Mouse (Mus musculus) left cerebral cortex, postnatal 36 days (tissue): ENCODE results near the gene Mcu. TPM values are rescaled to one million over a fixed set of nuclear protein-coding genes. Genes with fewer than 3 reads are reported as not detected.

ENCODE experiments used
- DNase-seq, 2 experiments: peaks; one replicate each; pipeline ENCODE4 v3.0.0; 2021 to 2022; ENCODE audit warnings: low spot score in 2 of 2, mixed read lengths in 1 of 2
- intact Hi-C: fragments of 180-260 bp; cut with DNase I; formaldehyde crosslinking; loops from one replicate; pipeline ENCODE4 v1.15.1; 2025
- total RNA-seq, 2 experiments: library from RNA; stranded (reverse); gene quantifications; 2 replicates each; pipeline ENCODE4 v1.2.3; 2021

The Mcu gene
- total RNA-seq = 10 to 100 TPM; 34.5 to 36.5 TPM

- DNase-seq = peak; percentile 93 to 95
- intact Hi-C loops = loop anchor here (5.0 to 10.0 kb wide), 2 partner anchors 124 to 248 kb away; no protein-coding TSS in a partner anchor
Measured at GRCm38 (mm10) chr10:59616522-59616921, at the start of gene Mcu. TSS of gene Mcu (minus strand) at chr10:59616692.

- intact Hi-C loops = no loop called here
- DNase-seq = peak; percentile 6 to 8
Measured at GRCm38 (mm10) chr10:59665503-59666291, 49.2 kb upstream of the Mcu start.

- no peak for DNase-seq
- intact Hi-C loops = no loop called here
Measured at GRCm38 (mm10) chr10:59664765-59665164, 48.3 kb upstream of the Mcu start.

GRCm38 (mm10) chr10:59656799-59657198 is 40.3 kb upstream of the Mcu start:
- no peak for DNase-seq
- intact Hi-C loops = no loop called here

GRCm38 (mm10) chr10:59646821-59647378 is 30.4 kb upstream of the Mcu start:
- no peak for DNase-seq
- intact Hi-C loops = loop anchor here (5.0 kb wide), 1 partner anchor 40 kb away; no protein-coding TSS in a partner anchor

- no peak for DNase-seq
- intact Hi-C loops = loop anchor here (5.0 kb wide), 1 partner anchor 42 kb away; no protein-coding TSS in a partner anchor
Measured at GRCm38 (mm10) chr10:59645153-59645552, 28.7 kb upstream of the Mcu start.

GRCm38 (mm10) chr10:59644710-59645109 is 28.2 kb upstream of the Mcu start:
- DNase-seq = no peak
- intact Hi-C loops = loop anchor here (5.0 kb wide), 1 partner anchor 43 kb away; no protein-coding TSS in a partner anchor

- intact Hi-C loops = no loop called here
- DNase-seq = no peak
Measured at GRCm38 (mm10) chr10:59643645-59644044, 27.2 kb upstream of the Mcu start.

GRCm38 (mm10) chr10:59642659-59643377 is 26.3 kb upstream of the Mcu start:
- intact Hi-C loops = no loop called here
- no peak for DNase-seq

GRCm38 (mm10) chr10:59638576-59638975 is 22.1 kb upstream of the Mcu start:
- DNase-seq = no peak
- intact Hi-C loops = no loop called here

- intact Hi-C loops = no loop called here
- DNase-seq = no peak
Measured at GRCm38 (mm10) chr10:59637596-59638124, 21.2 kb upstream of the Mcu start.

- DNase-seq = no peak
- intact Hi-C loops = no loop called here
Measured at GRCm38 (mm10) chr10:59636751-59637533, 20.4 kb upstream of the Mcu start.

- intact Hi-C loops = no loop called here
Measured at GRCm38 (mm10) chr10:59636048-59636447, 19.6 kb upstream of the Mcu start.

GRCm38 (mm10) chr10:59629506-59629782 is 13.0 kb upstream of the Mcu start:
- no peak for DNase-seq
- intact Hi-C loops = no loop called here

More at GRCm38 (mm10) chr10:59636048-59636447, 19.6 kb upstream of the Mcu start:
- DNase-seq = no peak

- DNase-seq = no peak
- intact Hi-C loops = no loop called here
Measured at GRCm38 (mm10) chr10:59628641-59629505, 12.4 kb upstream of the Mcu start.

GRCm38 (mm10) chr10:59623496-59623895 is 7.0 kb upstream of the Mcu start:
- DNase-seq = no peak
- intact Hi-C loops = no loop called here

GRCm38 (mm10) chr10:59621355-59621754 is 4.9 kb upstream of the Mcu start:
- intact Hi-C loops = no loop called here
- DNase-seq = no peak

- no peak for DNase-seq
Measured at GRCm38 (mm10) chr10:59617776-59618175, 1.3 kb upstream of the Mcu start.

More at GRCm38 (mm10) chr10:59617776-59618175, 1.3 kb upstream of the Mcu start:
- intact Hi-C loops = loop anchor here (5.0 to 10.0 kb wide), 2 partner anchors 125 to 247 kb away; no protein-coding TSS in a partner anchor
